7 mouse cellular contexts compared by ENCODE assay signal in genomic region chr2:138256851-138257471, GRCm38 (mm10). TPM values are rescaled to one million over a fixed set of nuclear protein-coding genes. Genes with fewer than 3 reads are reported as not detected.
DNase-seq lines count a peak whose midpoint lies in the region; ATAC-seq lines count a peak whose summit lies in the region.

No protein-coding gene starts in this region.

- peaks cover 27% of the 10 kb centered on the region for H3K4me1 ChIP-seq in embryonic facial prominence, embryonic 15.5 days
- peaks cover 35% of the 10 kb centered on the region for H3K4me1 ChIP-seq in hindbrain, embryonic 15.5 days (replicated peaks)
- peaks cover 6% of the 10 kb centered on the region; the same call in 1 of the 2 replicates for H3K4me1 ChIP-seq in liver, embryonic 15.5 days (replicated peaks)
- peaks cover 33% of the 10 kb centered on the region for H3K4me1 ChIP-seq in neural tube, embryonic 15.5 days

- peak overlapping the region; percentile 97 for H3K27ac ChIP-seq in embryonic facial prominence, embryonic 15.5 days (replicated peaks)
- H3K27ac ChIP-seq in hindbrain, embryonic 15.5 days (replicated peaks): peak overlapping the region; percentile 93
- H3K27ac ChIP-seq in liver, embryonic 15.5 days (replicated peaks): peak overlapping the region; percentile 29; the same call in 1 of the 2 replicates
- peak overlapping the region; percentile 96 for H3K27ac ChIP-seq in neural tube, embryonic 15.5 days (replicated peaks)

- H3K4me3 ChIP-seq in embryonic facial prominence, embryonic 15.5 days (replicated peaks): peak overlapping the region; percentile 94
- peak overlapping the region; percentile 84 for H3K4me3 ChIP-seq in hindbrain, embryonic 15.5 days
- peak overlapping the region; percentile 65 for H3K4me3 ChIP-seq in liver, embryonic 15.5 days (replicated peaks)
- peak overlapping the region; percentile 93 for H3K4me3 ChIP-seq in neural tube, embryonic 15.5 days (replicated peaks)

- under 1% methylated on average over 51 of the region's 51 CpGs for WGBS in embryonic facial prominence, embryonic 15.5 days
- WGBS in hindbrain, embryonic 15.5 days: 0% methylated on average over 50 of the region's 51 CpGs
- under 1% methylated on average over 51 of the region's 51 CpGs for WGBS in liver, embryonic 15.5 days (ENCODE audit: insufficient replicate concordance)
- WGBS in neural tube, embryonic 15.5 days: under 1% methylated on average over 45 of the region's 51 CpGs

- H3K9ac ChIP-seq in embryonic facial prominence, embryonic 15.5 days: peak overlapping the region; percentile 96
- H3K9ac ChIP-seq in hindbrain, embryonic 15.5 days: peak overlapping the region; percentile 86
- H3K9ac ChIP-seq in liver, embryonic 15.5 days: peak overlapping the region; percentile 43
- peak overlapping the region; percentile 88 for H3K9ac ChIP-seq in neural tube, embryonic 15.5 days (replicated peaks)

- H3K36me3 ChIP-seq in embryonic facial prominence, embryonic 15.5 days: no peaks in the 10 kb centered on the region
- no peaks in the 10 kb centered on the region for H3K36me3 ChIP-seq in hindbrain, embryonic 15.5 days
- no peaks in the 10 kb centered on the region for H3K36me3 ChIP-seq in liver, embryonic 15.5 days (replicated peaks)
- no peaks in the 10 kb centered on the region for H3K36me3 ChIP-seq in neural tube, embryonic 15.5 days

- ATAC-seq in embryonic facial prominence, embryonic 15.5 days (ENCODE audit: insufficient number of reproducible peaks, low FRiP score, low TSS enrichment, low read depth): peak; percentile 60; the same call in 1 of the 2 replicates
- ATAC-seq in hindbrain, embryonic 15.5 days (ENCODE audit: low FRiP score, low read depth): peak; percentile 0; the same call in 1 of the 2 replicates
- peak; percentile 61 for ATAC-seq in liver, embryonic 15.5 days (ENCODE audit: insufficient read depth)
- peak; percentile 53 for ATAC-seq in neural tube, embryonic 15.5 days (ENCODE audit: low FRiP score)

- H3K4me2 ChIP-seq in embryonic facial prominence, embryonic 15.5 days (replicated peaks): peak overlapping the region; percentile 60
- peak overlapping the region; percentile 68 for H3K4me2 ChIP-seq in hindbrain, embryonic 15.5 days
- H3K4me2 ChIP-seq in liver, embryonic 15.5 days: peak overlapping the region; percentile 74
- peak overlapping the region; percentile 75 for H3K4me2 ChIP-seq in neural tube, embryonic 15.5 days

- no peaks in the 10 kb centered on the region for H3K27me3 ChIP-seq in embryonic facial prominence, embryonic 15.5 days
- no peaks in the 10 kb centered on the region for H3K27me3 ChIP-seq in hindbrain, embryonic 15.5 days
- H3K27me3 ChIP-seq in liver, embryonic 15.5 days: no peaks in the 10 kb centered on the region; the same call in 1 of the 2 replicates
- H3K27me3 ChIP-seq in neural tube, embryonic 15.5 days (replicated peaks): no peaks in the 10 kb centered on the region

- no peaks in the 10 kb centered on the region for H3K9me3 ChIP-seq in embryonic facial prominence, embryonic 15.5 days (replicated peaks)
- no peaks in the 10 kb centered on the region for H3K9me3 ChIP-seq in hindbrain, embryonic 15.5 days
- no peaks in the 10 kb centered on the region for H3K9me3 ChIP-seq in liver, embryonic 15.5 days (replicated peaks)
- H3K9me3 ChIP-seq in neural tube, embryonic 15.5 days (replicated peaks): no peaks in the 10 kb centered on the region

- DNase-seq in 416B (ENCODE audit: low read depth) (peak; percentile 19), ES-CJ7 (ENCODE audit: low read depth, low spot score) (peak; percentile 43)
- no peak for DNase-seq in frontal cortex, postnatal 25 days (ENCODE audit: low spot score in 2 of 2)

RNA-seq across cellular contexts. Expression of gene Btbd3, which starts 0.6 kb away (rescaled TPM):
- polyA plus RNA-seq in embryonic facial prominence, embryonic 15.5 days (2015; fragmentation: Nextera tagmentation; extraction: Ambion mirVana): 22.7 and 24.3 TPM in 2 replicates
- 25.9 and 36.7 TPM in 2 replicates for polyA plus RNA-seq in hindbrain, embryonic 15.5 days (2015; fragmentation: Nextera tagmentation; extraction: Ambion mirVana)
- polyA plus RNA-seq in liver, embryonic 15.5 days (2015; fragmentation: Nextera tagmentation; extraction: Ambion mirVana): 1.4 and 1.5 TPM in 2 replicates
- polyA plus RNA-seq in neural tube, embryonic 15.5 days (2015; fragmentation: Nextera tagmentation; extraction: Ambion mirVana): 18.6 and 18.9 TPM in 2 replicates

Comparison
In these comparisons a context has a peak if more than half of its experiments do, and no peak if none do; other contexts are left out.
1. DNase-seq: peak in 416B (single experiment) and ES-CJ7 (single experiment); none in frontal cortex, postnatal 25 days (0 of 2).
2. ATAC-seq: peak in every context shown above with its lines; median percentile 61 in liver, embryonic 15.5 days; 60 in embryonic facial prominence, embryonic 15.5 days; 53 in neural tube, embryonic 15.5 days; 0 in hindbrain, embryonic 15.5 days.
3. H3K27ac ChIP-seq: peak in every context shown above with its lines; median percentile 97 in embryonic facial prominence, embryonic 15.5 days; 96 in neural tube, embryonic 15.5 days; 93 in hindbrain, embryonic 15.5 days; 29 in liver, embryonic 15.5 days.
4. H3K9ac ChIP-seq: peak in every context shown above with its lines; median percentile 96 in embryonic facial prominence, embryonic 15.5 days; 88 in neural tube, embryonic 15.5 days; 86 in hindbrain, embryonic 15.5 days; 43 in liver, embryonic 15.5 days.
5. Peak in every context shown above with its lines, with median percentiles within 50 percentile points of each other: H3K4me2 ChIP-seq and H3K4me3 ChIP-seq.